Mouse (Mus musculus) hindbrain, embryonic 12.5 days (tissue): Measurements from ENCODE around the gene Cuedc2. TPM values are rescaled to one million over a fixed set of nuclear protein-coding genes. Genes with fewer than 3 reads are reported as not detected.

Source experiments
- ATAC-seq: fragments of 200-750 bp; cut with Nextera tagmentation; 2 replicates; pipeline ENCODE4 v1.8.0; 2017; ENCODE audit warnings: moderate TSS enrichment; ENCODE audit not compliant: low FRiP score
- H3K27ac ChIP-seq: fragments of 300-500 bp; sonication (generic); 2 replicates; pipeline ENCODE4 v1.5.1; 2016; ENCODE audit warnings: mild to moderate bottlenecking
- H3K27me3 ChIP-seq: fragments of 300-500 bp; sonication (generic); 2 replicates; pipeline ENCODE4 v1.6.1; 2016; ENCODE audit warnings: mild to moderate bottlenecking
- H3K36me3 ChIP-seq: fragments of 300-500 bp; sonication (generic); 2 replicates; pipeline ENCODE4 v1.6.1; 2016; ENCODE audit warnings: mild to moderate bottlenecking
- H3K4me1 ChIP-seq: fragments of 300-500 bp; sonication (generic); 2 replicates; pipeline ENCODE4 v1.6.1; 2016
- H3K4me2 ChIP-seq: fragments of 300-500 bp; sonication (generic); replicated peaks from 2 replicates; pipeline ENCODE4 v1.6.1; 2016; ENCODE audit warnings: mild to moderate bottlenecking
- H3K4me3 ChIP-seq: fragments of 300-500 bp; sonication (generic); 2 replicates; pipeline ENCODE4 v1.5.1; 2016; ENCODE audit warnings: mild to moderate bottlenecking
- H3K9ac ChIP-seq: fragments of 300-500 bp; sonication (generic); 2 replicates; pipeline ENCODE4 v1.6.1; 2016; ENCODE audit warnings: mild to moderate bottlenecking, moderate library complexity
- H3K9me3 ChIP-seq: fragments of 300-500 bp; sonication (generic); replicated peaks from 2 replicates; pipeline ENCODE4 v1.6.1; 2016; ENCODE audit warnings: mild to moderate bottlenecking
- WGBS: fragments of 180-500 bp; shearing (Covaris S2); methylation state at CpG from one replicate; pipeline ENCODE4 v1.1.7; 2016; 5-methylcytosine and 5-hydroxymethylcytosine counted together
- polyA plus RNA-seq: library from polyadenylated mRNA; unstranded; fragments of >200 nt; fragmentation: Nextera tagmentation; extraction: Ambion mirVana; gene quantifications from 2 replicates; pipeline ENCODE4 v1.2.1, GENCODE M21; 2016

Cuedc2 gene
- polyA plus RNA-seq, 1 experiment from 2014 or later, result 261 TPM

DNA sequence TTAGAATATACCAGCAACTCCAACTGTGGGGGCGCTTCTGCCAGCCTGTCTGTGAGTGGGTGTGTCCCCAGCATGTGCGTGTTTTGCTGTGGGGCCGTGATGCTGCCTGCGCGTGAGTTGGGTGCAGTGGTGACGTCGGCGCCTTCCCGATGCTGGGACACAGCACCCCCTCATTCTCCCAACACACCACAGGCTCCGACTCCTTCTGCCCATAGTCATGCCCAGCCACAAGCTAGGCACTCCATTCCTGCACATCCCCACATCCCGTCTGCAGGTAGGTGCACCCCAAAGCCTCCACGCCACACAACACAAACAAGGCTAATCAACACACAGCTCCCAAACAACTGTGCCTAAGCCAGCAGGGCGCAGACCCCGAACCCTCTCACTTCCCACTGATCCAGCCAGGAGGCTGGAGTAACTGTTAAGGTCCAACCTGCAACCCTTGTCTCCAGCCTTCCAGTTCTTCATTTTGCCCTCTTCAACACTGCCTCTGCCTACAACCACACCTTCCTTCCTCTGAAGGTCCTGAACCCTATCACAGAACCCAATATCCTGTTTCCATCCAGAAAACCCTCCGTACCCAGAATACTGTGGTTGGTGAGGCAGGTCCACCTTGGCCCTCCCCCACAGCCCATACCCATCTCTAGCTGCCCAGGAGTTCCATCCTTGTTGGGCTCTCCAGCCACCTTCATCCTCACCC, 21.5 kb downstream of the Cuedc2 start:
- WGBS, result 37% methylated on average over 15 of the region's 15 CpGs
- H3K4me2 ChIP-seq, result peak overlapping the region; percentile 73
- peaks cover 10% of the 10 kb centered on the region; the same call in 1 of the 2 replicates for H3K36me3 ChIP-seq
- H3K4me1 ChIP-seq, result peaks cover 49% of the 10 kb centered on the region
- H3K4me3 ChIP-seq, result peak overlapping the region; percentile 47
- no peaks in the 10 kb centered on the region for H3K9me3 ChIP-seq
- peaks cover 92% of the 10 kb centered on the region for H3K27me3 ChIP-seq
- ATAC-seq, result no peak
- 0 out of 2 replicates have a peak overlapping the region, but pooled peaks have one; percentile 18 for H3K27ac ChIP-seq
- peak overlapping the region; percentile 67 for H3K9ac ChIP-seq

DNA sequence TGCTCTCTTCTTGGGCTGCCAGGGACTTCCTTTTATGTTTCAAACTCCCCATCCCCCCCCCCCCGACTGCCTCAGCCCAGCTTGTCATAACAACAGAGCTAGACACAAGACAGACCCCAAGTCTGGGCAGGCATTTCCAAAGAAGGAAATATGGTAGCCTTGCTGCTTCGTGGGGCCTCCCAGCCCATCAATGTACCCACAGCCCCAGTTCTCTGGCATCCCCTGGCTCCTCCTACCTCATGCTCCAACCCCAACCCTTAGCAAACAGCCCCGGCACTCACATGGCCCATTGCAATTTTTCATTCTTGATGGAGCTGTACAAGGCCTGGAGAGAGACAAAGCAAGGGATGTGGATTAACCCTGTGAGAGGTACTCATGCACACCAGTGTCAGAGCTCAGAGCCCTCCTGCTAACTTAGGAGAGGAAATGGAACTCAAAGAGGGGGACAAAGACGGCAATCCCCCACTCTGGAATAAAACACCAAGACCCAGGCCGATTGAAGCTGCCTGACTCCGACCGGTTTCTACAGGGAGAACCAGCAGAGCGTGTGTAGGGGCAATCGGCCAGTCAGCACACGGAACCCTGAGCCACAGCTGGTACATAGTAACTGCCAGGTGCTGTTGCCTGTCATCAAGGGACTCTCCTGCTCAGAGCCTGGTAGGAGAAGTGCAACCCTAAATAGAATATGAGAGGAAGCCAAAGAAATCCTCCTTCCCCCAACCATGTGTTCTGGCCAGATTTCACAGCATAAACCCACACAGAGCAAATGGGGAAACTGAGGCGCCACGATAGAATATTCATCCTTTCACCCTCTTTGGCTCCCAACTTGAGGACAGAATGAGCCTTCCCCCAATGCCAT, 22.5 kb downstream of the Cuedc2 start:
- H3K4me2 ChIP-seq, result peak overlapping the region; percentile 73
- no peak for ATAC-seq
- no peak overlapping the region; the same call in 1 of the 2 replicates for H3K4me3 ChIP-seq
- no peak overlapping the region; the same call in 1 of the 2 replicates for H3K9ac ChIP-seq
- H3K36me3 ChIP-seq, result peaks cover 16% of the 10 kb centered on the region
- H3K27me3 ChIP-seq, result peaks cover 92% of the 10 kb centered on the region
- H3K9me3 ChIP-seq, result no peaks in the 10 kb centered on the region
- peaks cover 38% of the 10 kb centered on the region for H3K4me1 ChIP-seq
- 53% methylated on average over 12 of the region's 12 CpGs for WGBS
- H3K27ac ChIP-seq, result no peak overlapping the region

DNA sequence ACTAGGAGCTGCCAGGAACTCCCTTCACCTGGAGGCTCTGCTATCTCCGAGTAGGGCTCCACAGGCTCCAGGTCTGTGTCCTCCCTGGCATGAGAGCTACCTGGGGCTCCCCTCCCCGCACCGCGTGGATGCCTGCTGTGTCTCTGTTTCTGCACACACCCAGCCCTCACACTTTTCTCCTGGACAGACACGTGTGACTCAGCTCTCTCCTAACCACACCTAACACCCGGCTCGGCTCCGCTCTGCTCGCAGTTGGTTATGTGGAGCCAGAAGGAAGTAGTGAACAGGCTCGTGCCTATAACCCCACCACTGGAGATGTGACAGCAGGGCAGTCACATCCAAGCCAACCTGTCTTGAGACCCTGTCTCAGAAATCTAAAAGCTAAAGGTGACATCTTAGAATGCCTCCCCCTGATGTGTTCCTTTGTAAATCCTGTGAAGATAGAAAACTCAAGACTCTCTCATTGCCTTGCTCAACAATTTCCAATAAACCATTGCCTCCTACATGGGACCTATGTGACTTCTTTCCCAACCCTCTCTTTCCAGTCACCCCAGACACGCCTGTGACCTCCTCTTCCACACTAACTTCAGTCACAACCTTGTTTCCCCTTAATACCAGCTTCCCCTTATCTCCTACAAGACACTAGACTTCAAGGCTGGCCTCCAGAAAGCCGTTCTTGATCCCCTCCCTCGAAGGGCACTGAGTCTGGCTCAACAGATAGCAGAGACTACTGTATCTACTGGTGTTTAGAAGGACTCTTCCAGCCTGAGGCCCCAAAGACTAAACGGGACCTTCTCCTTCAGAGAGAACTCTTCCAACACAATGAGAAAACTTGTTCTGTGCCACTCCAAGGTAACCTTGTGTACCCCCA, 23.4 kb downstream of the Cuedc2 start:
- ATAC-seq, result no peak
- Histone ChIP-seq H3K9ac (no peak overlapping the region), H3K36me3 (peaks cover 20% of the 10 kb centered on the region), H3K4me3 (no peak overlapping the region), H3K27ac (no peak overlapping the region), H3K4me1 (peaks cover 32% of the 10 kb centered on the region), H3K27me3 (peaks cover 87% of the 10 kb centered on the region), H3K9me3 (no peaks in the 10 kb centered on the region), H3K4me2 (no peak overlapping the region)
- WGBS, result 50% methylated on average over 14 of the region's 14 CpGs

DNA sequence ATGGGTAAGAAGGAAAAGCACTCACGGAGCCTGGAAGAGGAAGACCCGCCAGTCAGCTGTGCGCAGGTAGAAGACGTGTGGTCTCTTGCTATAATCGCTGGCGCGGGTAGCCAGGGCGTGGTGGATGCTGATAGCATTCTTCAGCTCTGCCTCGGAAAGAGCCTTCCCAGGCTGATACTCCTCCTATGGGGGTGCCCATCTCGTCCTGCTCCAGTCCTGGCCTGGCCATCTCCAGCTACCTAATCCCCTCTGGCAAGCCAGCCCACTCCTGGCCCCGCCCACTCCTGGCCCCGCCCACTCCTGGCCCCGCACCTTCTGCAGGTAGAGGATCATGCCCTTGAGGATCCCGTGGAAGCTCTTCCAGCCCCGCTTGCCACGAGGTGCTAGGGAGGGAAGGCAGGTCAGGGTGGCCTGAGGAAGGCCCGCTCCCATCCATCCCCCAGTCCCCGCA, 24.3 kb downstream of the Cuedc2 start:
- Histone ChIP-seq H3K27me3 (peaks cover 82% of the 10 kb centered on the region), H3K27ac (no peak overlapping the region), H3K36me3 (peaks cover 20% of the 10 kb centered on the region), H3K4me3 (no peak overlapping the region), H3K4me2 (0 out of 2 replicates have a peak overlapping the region, but pooled peaks have one; percentile 6), H3K4me1 (peaks cover 35% of the 10 kb centered on the region), H3K9me3 (no peaks in the 10 kb centered on the region), H3K9ac (no peak overlapping the region)
- ATAC-seq, result no peak
- WGBS, result 15% methylated on average over 18 of the region's 18 CpGs

DNA sequence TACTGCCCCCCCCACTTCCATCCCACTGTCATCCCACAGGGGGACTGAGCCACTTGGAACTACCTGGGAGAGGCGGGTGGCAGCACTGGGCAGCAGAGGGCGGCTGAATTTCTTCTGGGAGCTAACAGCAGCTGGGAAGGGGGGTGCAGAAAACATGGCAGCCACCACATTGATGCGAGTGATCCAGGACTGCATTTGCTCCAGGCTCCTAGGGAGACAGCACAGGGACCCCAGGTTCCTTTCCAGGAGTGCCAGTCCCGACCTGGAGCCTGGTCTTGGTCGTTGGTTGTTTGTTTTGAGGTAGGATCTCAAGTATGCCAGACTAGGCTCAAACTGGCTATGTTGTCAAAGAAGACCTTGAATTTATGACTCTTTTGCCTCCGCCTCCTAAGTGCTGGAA, 24.9 kb downstream of the Cuedc2 start:
- Histone ChIP-seq H3K27me3 (peaks cover 79% of the 10 kb centered on the region), H3K4me3 (no peak overlapping the region), H3K9ac (no peak overlapping the region), H3K4me1 (peaks cover 33% of the 10 kb centered on the region), H3K27ac (no peak overlapping the region), H3K36me3 (peaks cover 20% of the 10 kb centered on the region), H3K9me3 (no peaks in the 10 kb centered on the region), H3K4me2 (no peak overlapping the region)
- 63% methylated on average over 6 of the region's 6 CpGs for WGBS
- ATAC-seq, result no peak

DNA sequence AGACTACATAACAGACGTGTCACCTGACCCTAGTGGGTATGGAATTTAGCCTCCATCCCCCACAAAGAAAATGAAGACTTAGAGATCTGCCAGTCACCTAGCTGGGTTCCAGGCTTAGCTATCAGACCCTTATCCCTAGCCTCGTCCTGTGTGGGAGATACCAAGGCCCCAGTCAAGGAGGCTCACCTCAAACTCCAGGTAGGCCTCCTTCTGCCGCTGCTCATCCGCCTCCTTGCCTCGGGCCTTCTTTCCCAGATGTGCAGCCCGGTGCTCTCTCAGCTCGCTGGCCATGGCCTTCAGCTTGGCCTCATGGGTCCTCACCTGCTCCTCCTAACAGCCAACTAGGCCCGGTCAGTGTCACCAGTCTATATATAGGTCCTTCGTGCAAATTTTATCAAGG, 25.4 kb downstream of the Cuedc2 start:
- no peak overlapping the region for H3K4me2 ChIP-seq
- no peak overlapping the region for H3K9ac ChIP-seq
- no peak overlapping the region for H3K27ac ChIP-seq
- peaks cover 20% of the 10 kb centered on the region for H3K36me3 ChIP-seq
- H3K27me3 ChIP-seq, result peaks cover 79% of the 10 kb centered on the region
- H3K4me1 ChIP-seq, result peaks cover 32% of the 10 kb centered on the region
- no peaks in the 10 kb centered on the region for H3K9me3 ChIP-seq
- no peak for ATAC-seq
- WGBS, result 83% methylated on average over 9 of the region's 9 CpGs
- H3K4me3 ChIP-seq, result no peak overlapping the region

DNA sequence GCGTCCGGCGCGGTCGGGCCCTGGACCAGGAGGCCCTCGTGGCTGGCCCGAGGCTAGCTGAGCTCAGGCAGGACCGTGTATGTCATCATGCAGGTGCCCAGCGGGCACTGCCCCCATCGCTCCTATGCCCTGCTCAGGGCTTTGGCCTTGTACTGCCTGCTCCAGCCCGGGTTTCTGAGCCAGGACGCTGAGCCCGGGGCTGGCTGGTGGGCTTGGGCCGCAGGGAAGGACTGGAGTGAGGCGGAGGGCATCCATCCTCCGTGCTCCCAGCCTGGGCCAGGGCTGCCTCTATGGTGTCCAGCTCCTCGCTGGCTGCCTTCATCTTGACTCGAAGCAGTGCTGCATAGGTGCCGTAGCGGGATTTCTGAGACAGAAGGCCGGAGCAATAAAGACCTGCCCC, 25.9 kb downstream of the Cuedc2 start:
- H3K36me3 ChIP-seq, result peaks cover 20% of the 10 kb centered on the region
- H3K9ac ChIP-seq, result no peak overlapping the region
- ATAC-seq, result no peak
- no peak overlapping the region for H3K27ac ChIP-seq
- no peak overlapping the region for H3K4me3 ChIP-seq
- H3K4me2 ChIP-seq, result no peak overlapping the region
- peaks cover 26% of the 10 kb centered on the region for H3K4me1 ChIP-seq
- WGBS, result 88% methylated on average over 21 of the region's 21 CpGs
- no peaks in the 10 kb centered on the region for H3K9me3 ChIP-seq
- H3K27me3 ChIP-seq, result peaks cover 80% of the 10 kb centered on the region

DNA sequence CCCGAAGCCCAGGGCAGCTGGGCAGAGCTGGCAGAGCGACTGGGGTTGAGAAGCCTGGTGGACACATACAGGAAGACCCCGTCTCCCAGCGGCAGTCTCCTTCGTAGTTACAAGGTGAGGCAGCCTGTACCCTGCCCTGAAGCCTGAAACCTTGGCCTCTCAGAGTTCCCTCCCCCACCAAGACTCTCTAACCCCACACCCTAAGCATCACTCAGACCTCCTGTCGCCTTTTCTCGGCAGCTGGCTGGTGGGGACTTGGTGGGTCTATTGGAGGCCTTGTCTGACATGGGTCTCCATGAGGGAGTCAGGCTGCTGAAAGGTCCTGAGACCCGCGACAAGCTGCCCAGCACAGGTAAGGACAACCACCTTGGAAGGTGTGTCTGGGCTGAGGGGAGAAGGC, 27.2 kb downstream of the Cuedc2 start:
- Histone ChIP-seq H3K9ac (no peak overlapping the region), H3K9me3 (no peaks in the 10 kb centered on the region), H3K4me3 (no peak overlapping the region), H3K36me3 (peaks cover 20% of the 10 kb centered on the region), H3K27me3 (peaks cover 80% of the 10 kb centered on the region), H3K4me2 (no peak overlapping the region), H3K4me1 (peaks cover 18% of the 10 kb centered on the region), H3K27ac (no peak overlapping the region)
- WGBS, result 86% methylated on average over 9 of the region's 9 CpGs
- no peak for ATAC-seq

DNA sequence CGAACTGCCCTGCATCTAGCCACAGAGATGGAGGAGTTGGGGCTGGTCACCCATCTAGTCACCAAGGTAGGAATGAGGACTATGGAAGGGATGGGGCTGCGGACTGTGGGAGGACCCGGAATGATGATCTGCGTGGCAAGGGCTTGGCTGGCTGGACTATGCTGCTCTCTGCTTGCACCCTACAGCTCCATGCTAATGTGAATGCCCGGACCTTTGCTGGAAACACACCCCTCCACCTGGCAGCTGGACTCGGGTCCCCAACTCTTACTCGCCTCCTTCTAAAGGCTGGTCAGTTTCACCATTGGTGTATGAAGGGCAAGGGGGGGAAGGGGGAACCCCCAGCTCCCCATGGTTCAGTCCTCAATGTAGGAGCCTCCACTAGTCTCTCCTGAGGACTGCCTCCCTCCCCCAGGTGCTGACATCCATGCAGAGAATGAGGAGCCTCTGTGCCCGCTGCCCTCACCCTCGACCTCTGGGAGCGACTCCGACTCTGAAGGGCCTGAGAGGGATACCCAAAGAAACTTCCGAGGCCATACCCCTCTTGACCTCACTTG, 28.1 kb downstream of the Cuedc2 start:
- H3K27me3 ChIP-seq, result peaks cover 75% of the 10 kb centered on the region
- H3K4me1 ChIP-seq, result peaks cover 19% of the 10 kb centered on the region
- WGBS, result 89% methylated on average over 12 of the region's 12 CpGs
- no peak for ATAC-seq
- H3K27ac ChIP-seq, result no peak overlapping the region
- peaks cover 20% of the 10 kb centered on the region for H3K36me3 ChIP-seq
- no peak overlapping the region for H3K4me3 ChIP-seq
- no peak overlapping the region for H3K4me2 ChIP-seq
- H3K9ac ChIP-seq, result no peak overlapping the region
- H3K9me3 ChIP-seq, result no peaks in the 10 kb centered on the region

DNA sequence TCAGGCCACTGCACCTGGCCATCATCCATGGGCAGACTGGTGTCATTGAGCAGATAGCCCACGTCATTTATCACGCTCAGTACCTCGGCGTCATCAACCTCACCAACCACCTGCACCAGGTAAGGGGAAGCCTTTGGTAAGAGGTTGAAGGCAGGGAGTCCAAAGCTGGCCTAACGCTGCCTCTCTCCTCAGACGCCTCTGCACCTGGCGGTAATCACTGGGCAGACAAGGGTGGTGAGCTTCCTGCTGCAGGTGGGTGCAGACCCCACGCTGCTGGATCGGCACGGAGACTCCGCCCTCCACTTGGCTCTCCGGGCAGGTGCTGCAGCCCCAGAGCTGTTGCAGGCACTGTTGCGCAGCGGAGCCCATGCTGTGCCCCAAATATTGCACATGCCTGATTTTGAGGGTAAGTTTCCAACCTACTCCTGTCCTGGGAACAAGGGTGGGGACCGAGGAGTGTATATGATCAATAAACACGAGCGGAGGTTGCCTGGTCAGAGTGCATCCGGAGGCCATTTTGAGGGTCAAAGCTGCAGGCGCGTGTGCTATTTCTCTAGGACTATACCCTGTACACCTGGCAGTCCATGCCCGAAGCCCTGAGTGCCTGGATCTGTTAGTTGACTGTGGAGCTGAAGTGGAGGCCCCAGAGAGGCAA, 28.7 kb downstream of the Cuedc2 start:
- WGBS, result 81% methylated on average over 21 of the region's 21 CpGs
- no peaks in the 10 kb centered on the region for H3K9me3 ChIP-seq
- H3K27me3 ChIP-seq, result peaks cover 71% of the 10 kb centered on the region
- H3K4me2 ChIP-seq, result no peak overlapping the region
- H3K9ac ChIP-seq, result no peak overlapping the region
- H3K4me3 ChIP-seq, result no peak overlapping the region
- peaks cover 20% of the 10 kb centered on the region for H3K36me3 ChIP-seq
- peaks cover 24% of the 10 kb centered on the region for H3K4me1 ChIP-seq
- no peak for ATAC-seq
- H3K27ac ChIP-seq, result no peak overlapping the region

DNA sequence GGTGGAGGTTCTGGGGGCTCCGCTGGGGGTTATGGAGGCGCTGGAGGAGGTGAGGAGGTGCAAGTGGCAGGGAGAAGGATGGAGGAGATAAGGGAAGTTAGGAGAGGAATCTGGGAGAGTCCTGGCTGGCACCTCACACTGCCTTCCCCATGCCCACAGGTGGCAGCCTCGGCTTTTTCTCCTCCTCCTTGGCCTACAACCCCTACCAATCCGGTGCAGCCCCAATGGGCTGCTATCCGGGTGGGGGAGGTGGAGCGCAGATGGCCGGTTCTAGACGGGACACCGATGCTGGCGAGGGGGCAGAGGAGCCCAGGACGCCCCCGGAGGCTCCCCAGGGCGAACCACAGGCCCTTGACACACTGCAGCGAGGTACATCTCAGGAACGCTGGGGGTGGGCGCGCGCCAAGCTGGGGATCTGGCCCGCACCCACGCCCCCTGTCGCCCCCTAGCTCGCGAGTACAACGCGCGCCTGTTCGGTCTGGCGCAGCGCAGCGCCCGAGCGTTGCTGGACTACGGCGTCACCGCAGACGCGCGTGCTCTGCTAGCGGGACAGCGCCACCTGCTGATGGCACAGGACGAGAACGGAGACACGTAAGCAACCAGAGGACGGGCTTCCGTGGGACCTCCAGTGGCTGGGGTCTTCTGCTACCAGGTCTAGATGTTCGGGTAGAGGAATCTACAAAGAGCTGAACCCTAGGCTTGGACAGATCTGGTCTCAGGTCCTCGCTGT, 29.6 kb downstream of the Cuedc2 start:
- ATAC-seq, result peak; percentile 21
- peak overlapping the region; percentile 65 for H3K9ac ChIP-seq
- H3K27ac ChIP-seq, result no peak overlapping the region
- H3K4me3 ChIP-seq, result peak overlapping the region; percentile 37
- 1% methylated on average over 46 of the region's 47 CpGs for WGBS
- H3K4me2 ChIP-seq, result peak overlapping the region; percentile 75
- H3K4me1 ChIP-seq, result peaks cover 26% of the 10 kb centered on the region
- H3K9me3 ChIP-seq, result no peaks in the 10 kb centered on the region
- peaks cover 20% of the 10 kb centered on the region for H3K36me3 ChIP-seq
- peaks cover 64% of the 10 kb centered on the region for H3K27me3 ChIP-seq
